Mouse (Mus musculus): Measurements from ENCODE around the gene Gm4064.
"Not testable (repeated sequence)": the region's sequence is repeated elsewhere in the genome, so short reads cannot be mapped to it uniquely, and the experiment has no call there.

The Gm4064 gene

GRCm38 (mm10) chrY:2796105-2796504 lies at the start of gene Gm4064:
TSS of gene Gm4064 (minus strand) at chrY:2796205.
- DNase-seq: not testable (repeated sequence)

DNA sequence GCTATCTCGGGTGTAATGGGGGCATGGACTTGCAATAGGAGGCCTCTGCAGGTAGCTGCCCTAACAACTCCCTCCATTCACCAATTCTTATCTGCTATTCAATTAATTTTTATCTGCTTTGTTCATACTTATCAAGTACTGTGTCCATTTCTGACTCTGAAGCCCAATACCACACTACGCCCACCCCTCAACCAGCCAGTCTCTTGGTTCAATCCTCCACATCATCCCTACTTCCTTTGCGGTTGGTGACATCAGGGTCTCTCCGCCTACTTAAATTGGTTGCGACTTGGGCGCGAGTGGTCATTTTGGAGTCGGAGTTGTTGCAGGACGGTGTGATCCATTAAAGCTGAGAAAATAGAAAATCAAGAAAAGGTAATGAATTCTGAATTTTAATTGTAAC lies 34.4 kb upstream of the Gm4064 start, which contains the start of the genes Rbmy and Gm10256:
Gene Rbmy, plus strand, starts transcription at position 301 of the 400 bp plus-strand sequence.
Gene Gm10256, plus strand, starts transcription at position 320 of the 400 bp plus-strand sequence.
- not testable (repeated sequence) for DNase-seq
